In the genomic region with DNA sequence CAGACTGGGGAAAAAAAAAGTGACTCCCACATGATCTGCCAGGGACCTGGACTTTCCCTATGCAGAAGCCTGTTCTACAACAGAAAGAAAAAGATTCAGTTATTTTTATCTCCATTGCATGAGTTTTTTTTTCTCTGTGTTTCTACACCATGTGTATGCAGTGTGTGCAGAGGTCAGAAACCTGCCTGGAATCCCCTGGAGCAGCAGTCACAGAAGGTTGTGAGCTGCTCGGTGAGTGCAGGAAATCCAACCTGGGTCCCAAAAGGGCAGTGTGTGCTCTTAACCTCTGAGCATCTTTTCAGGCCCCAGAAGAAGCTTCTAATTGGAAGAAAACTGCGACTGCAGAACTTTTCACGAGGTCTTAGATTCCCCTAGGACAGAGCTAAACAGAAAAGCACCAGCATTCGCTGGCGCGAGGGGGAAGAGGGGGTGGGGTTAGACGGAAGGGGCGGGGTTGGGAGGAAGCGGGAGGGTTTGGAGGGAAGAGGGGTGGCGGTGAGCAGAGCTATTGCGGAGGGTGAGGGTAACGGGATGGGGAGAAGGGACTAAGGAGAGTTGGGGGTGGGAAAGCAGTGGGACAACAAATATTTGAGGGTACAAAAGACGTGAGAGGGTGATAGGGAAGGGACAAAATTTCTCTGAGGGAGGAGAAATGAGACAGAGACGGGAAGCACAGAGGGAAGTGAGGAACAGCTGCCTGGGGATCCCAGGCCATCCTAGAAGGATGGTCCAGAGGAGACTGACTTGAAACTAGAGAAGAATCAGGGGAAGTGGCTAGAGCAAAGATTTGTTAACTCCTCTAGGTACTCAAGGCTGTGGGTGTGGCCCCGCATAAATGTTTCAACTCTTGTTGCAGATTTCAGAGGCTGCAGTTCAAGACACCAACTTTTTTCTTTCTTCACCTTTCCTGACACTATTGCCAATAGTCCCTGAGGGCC, we compare ENCODE assay signal across 10 mouse cellular contexts. TPM values are rescaled to one million over a fixed set of nuclear protein-coding genes. Genes with fewer than 3 reads are reported as not detected.
A peak's percentile ranks its signal among the peaks of the same experiment; 100 is the strongest.
DNase-seq lines count a peak whose midpoint lies in the region; ATAC-seq lines count a peak whose summit lies in the region.
"Not testable (repeated sequence)": the region's sequence is repeated elsewhere in the genome, so short reads cannot be mapped to it uniquely, and the experiment has no call there.
"Had no signal": no experiment of that assay in that cellular context is flagged by ENCODE, and none has a peak within 500 bp of the region (broad histone marks: within the 10 kb centered on the region; RNA-seq: fewer than 3 reads in every experiment).

No protein-coding gene starts in this region.

- H3K9me3 ChIP-seq in embryonic facial prominence, embryonic 11.5 days (replicated peaks; ENCODE audit: control insufficient read depth, low read length); hindbrain, embryonic 15.5 days; limb, embryonic 11.5 days (ENCODE audit: control insufficient read depth, low read length); lung, embryonic 16.5 days (ENCODE audit: control insufficient read depth, low read length): not testable (repeated sequence)

- not testable (repeated sequence) for H3K4me3 ChIP-seq in embryonic facial prominence, embryonic 11.5 days (ENCODE audit: low read depth, low read length); limb, embryonic 11.5 days (ENCODE audit: low read depth, low read length)
- peak overlapping the region; percentile 19; the same call in 1 of the 2 replicates for H3K4me3 ChIP-seq in hindbrain, embryonic 15.5 days
- peak overlapping the region; percentile 19; the same call in 1 of the 2 replicates for H3K4me3 ChIP-seq in lung, embryonic 16.5 days (ENCODE audit: low read length)

- DNase-seq in Muller cell, postnatal 12 days (ENCODE audit: inconsistent ontology term): peak; percentile 17
- DNase-seq in embryonic facial prominence, embryonic 11.5 days (ENCODE audit: low spot score): peak; percentile 60
- DNase-seq in limb, embryonic 11.5 days (ENCODE audit: low spot score): peak; percentile 51
- DNase-seq in neural tube, embryonic 10.5 days (ENCODE audit: extremely low spot score, low spot score): peak; percentile 31
- DNase-seq in yolk sac, embryonic 10.5 days (ENCODE audit: low spot score): peak; percentile 18

- not testable (repeated sequence) for H3K36me3 ChIP-seq in embryonic facial prominence, embryonic 11.5 days (replicated peaks; ENCODE audit: control insufficient read depth, insufficient read depth, low read depth, low read length); hindbrain, embryonic 15.5 days; limb, embryonic 11.5 days (ENCODE audit: control insufficient read depth, insufficient read depth, low read length); lung, embryonic 16.5 days (ENCODE audit: control insufficient read depth, insufficient read depth, low read length)

- not testable (repeated sequence) for H3K27me3 ChIP-seq in embryonic facial prominence, embryonic 11.5 days (ENCODE audit: control insufficient read depth, insufficient read depth, low read length); hindbrain, embryonic 15.5 days; limb, embryonic 11.5 days (ENCODE audit: control insufficient read depth, insufficient read depth, low read length); lung, embryonic 16.5 days (ENCODE audit: control insufficient read depth, insufficient read depth, low read depth, low read length)

- peak; percentile 75 for ATAC-seq in embryonic facial prominence, embryonic 11.5 days (replicated peaks; ENCODE audit: insufficient number of reproducible peaks, low FRiP score, low TSS enrichment, low read depth)
- peak; percentile 62 for ATAC-seq in granulocyte monocyte progenitor cell, adult 5-6 weeks (replicated peaks; ENCODE audit: poor library complexity, severe bottlenecking)
- ATAC-seq in hindbrain, embryonic 15.5 days (ENCODE audit: low FRiP score, low read depth): 0 out of 2 replicates have a peak, but pooled peaks have one; percentile 45
- ATAC-seq in limb, embryonic 11.5 days (ENCODE audit: insufficient number of reproducible peaks, low FRiP score, low TSS enrichment, low read depth): peak; percentile 77; the same call in 1 of the 2 replicates
- ATAC-seq in lung, embryonic 16.5 days (ENCODE audit: low read depth): peak; percentile 89

- H3K4me2 ChIP-seq in embryonic facial prominence, embryonic 11.5 days (ENCODE audit: low read depth, low read length): not testable (repeated sequence)
- H3K4me2 ChIP-seq in hindbrain, embryonic 15.5 days: peak overlapping the region; percentile 39
- H3K4me2 ChIP-seq in limb, embryonic 11.5 days (ENCODE audit: low read depth, severe bottlenecking): peak overlapping the region; percentile 15; the same call in 1 of the 2 replicates
- H3K4me2 ChIP-seq in lung, embryonic 16.5 days (ENCODE audit: low read depth, low read length): peak overlapping the region; percentile 43

- H3K9ac ChIP-seq in embryonic facial prominence, embryonic 11.5 days (replicated peaks; ENCODE audit: low read length); hindbrain, embryonic 15.5 days; limb, embryonic 11.5 days (ENCODE audit: low read length); lung, embryonic 16.5 days (ENCODE audit: low read length): not testable (repeated sequence)

- WGBS in embryonic facial prominence, embryonic 11.5 days: 0% methylated on average over 9 of the region's 15 CpGs
- under 1% methylated on average over 8 of the region's 15 CpGs for WGBS in hindbrain, embryonic 15.5 days
- WGBS in limb, embryonic 11.5 days: 0% methylated on average over 10 of the region's 15 CpGs
- WGBS in lung, embryonic 16.5 days: 2% methylated on average over 9 of the region's 15 CpGs

- H3K4me1 ChIP-seq in embryonic facial prominence, embryonic 11.5 days (ENCODE audit: control insufficient read depth, insufficient read depth, low read length); hindbrain, embryonic 15.5 days (replicated peaks); limb, embryonic 11.5 days (ENCODE audit: control insufficient read depth, insufficient read depth, low read length); lung, embryonic 16.5 days (replicated peaks; ENCODE audit: control insufficient read depth, insufficient read depth, low read length): not testable (repeated sequence)

- not testable (repeated sequence) for H3K27ac ChIP-seq in embryonic facial prominence, embryonic 11.5 days (replicated peaks; ENCODE audit: low read depth, low read length); hindbrain, embryonic 15.5 days (replicated peaks); limb, embryonic 11.5 days (replicated peaks; ENCODE audit: low read depth, low read length); lung, embryonic 16.5 days (ENCODE audit: low read length)

RNA-seq across cellular contexts. Expression of a gene that starts 1.3 kb away (rescaled TPM):
- 26.9 and 27.2 TPM in 2 replicates for polyA plus RNA-seq in embryonic facial prominence, embryonic 11.5 days (2014; fragmentation: Nextera tagmentation; extraction: Ambion mirVana)
- total RNA-seq in granulocyte monocyte progenitor cell, adult 5-6 weeks (2014; fragmentation: Nextera tagmentation): not detected in 2 replicates
- not detected in 2 replicates for total RNA-seq in granulocyte monocyte progenitor cell, adult 5-6 weeks (2017)
- 2.1 and 3.6 TPM in 2 replicates for polyA plus RNA-seq in hindbrain, embryonic 15.5 days (2015; fragmentation: Nextera tagmentation; extraction: Ambion mirVana)
- polyA plus RNA-seq in limb, embryonic 11.5 days (2014; fragmentation: Nextera tagmentation; extraction: Ambion mirVana): 20.1 and 20.8 TPM in 2 replicates
- 9.4 and 9.7 TPM in 2 replicates for polyA plus RNA-seq in lung, embryonic 16.5 days (2015; fragmentation: Nextera tagmentation; extraction: Ambion mirVana)
- total RNA-seq: heart, adult 8-10 months; left cerebral cortex, postnatal 14 days had no signal
